Mouse (Mus musculus) left cerebral cortex, postnatal 10 days (tissue): ENCODE measurements around the gene Phtf2. TPM values are rescaled to one million over a fixed set of nuclear protein-coding genes. Genes with fewer than 3 reads are reported as not detected.

Source experiments
- DNase-seq, 2 experiments: peaks; one replicate each; pipeline ENCODE4 v3.0.0; 2021 to 2022; ENCODE audit warnings: low spot score in 2 of 2, mixed read lengths in 1 of 2; ENCODE audit errors: extremely low spot score in 1 of 2
- intact Hi-C: fragments of 180-260 bp; cut with DNase I; formaldehyde crosslinking; loops from one replicate; pipeline ENCODE4 v1.15.1; 2025
- total RNA-seq, 2 experiments: library from RNA; stranded (reverse); gene quantifications; 2 replicates each; pipeline ENCODE4 v1.2.3; 2021

Phtf2 gene
- total RNA-seq, 2 experiments from 2014 or later, result 23.4 to 28.1 TPM

GRCm38 (mm10) chr5:20876934-20877426 is 4.9 kb downstream of the Phtf2 start:
- DNase-seq, result no peak
- intact Hi-C loops, result no loop called here

GRCm38 (mm10) chr5:20873146-20873545 is 8.8 kb downstream of the Phtf2 start:
- no peak for DNase-seq
- intact Hi-C loops, result no loop called here

DNA sequence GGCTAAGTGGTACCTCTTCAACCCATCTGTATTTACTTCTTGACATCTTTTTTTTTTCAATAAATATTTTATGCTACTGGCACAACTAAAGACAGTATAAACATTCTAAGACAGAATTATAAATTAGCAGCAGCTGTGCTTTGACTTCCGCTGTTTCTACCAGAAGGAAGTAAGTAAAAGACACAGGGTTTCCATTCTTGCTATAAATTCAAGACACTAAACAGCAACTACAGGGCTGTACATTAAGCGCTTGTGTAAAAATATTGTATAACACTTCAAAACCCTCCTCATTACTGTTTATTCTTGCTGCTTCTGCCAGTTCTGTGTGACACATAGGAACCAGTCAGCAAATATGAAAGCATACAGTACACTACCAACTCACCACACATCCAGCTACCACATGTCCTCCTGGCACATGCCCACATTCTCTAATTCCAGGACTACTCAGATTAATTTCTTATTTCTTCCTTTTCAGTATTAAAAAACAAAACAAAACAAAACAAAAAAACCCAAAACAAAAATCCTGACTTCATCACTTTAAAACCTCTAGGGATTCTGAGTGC is 16.6 kb downstream of the Phtf2 start:
- intact Hi-C loops, result no loop called here
- DNase-seq, result no peak

DNA sequence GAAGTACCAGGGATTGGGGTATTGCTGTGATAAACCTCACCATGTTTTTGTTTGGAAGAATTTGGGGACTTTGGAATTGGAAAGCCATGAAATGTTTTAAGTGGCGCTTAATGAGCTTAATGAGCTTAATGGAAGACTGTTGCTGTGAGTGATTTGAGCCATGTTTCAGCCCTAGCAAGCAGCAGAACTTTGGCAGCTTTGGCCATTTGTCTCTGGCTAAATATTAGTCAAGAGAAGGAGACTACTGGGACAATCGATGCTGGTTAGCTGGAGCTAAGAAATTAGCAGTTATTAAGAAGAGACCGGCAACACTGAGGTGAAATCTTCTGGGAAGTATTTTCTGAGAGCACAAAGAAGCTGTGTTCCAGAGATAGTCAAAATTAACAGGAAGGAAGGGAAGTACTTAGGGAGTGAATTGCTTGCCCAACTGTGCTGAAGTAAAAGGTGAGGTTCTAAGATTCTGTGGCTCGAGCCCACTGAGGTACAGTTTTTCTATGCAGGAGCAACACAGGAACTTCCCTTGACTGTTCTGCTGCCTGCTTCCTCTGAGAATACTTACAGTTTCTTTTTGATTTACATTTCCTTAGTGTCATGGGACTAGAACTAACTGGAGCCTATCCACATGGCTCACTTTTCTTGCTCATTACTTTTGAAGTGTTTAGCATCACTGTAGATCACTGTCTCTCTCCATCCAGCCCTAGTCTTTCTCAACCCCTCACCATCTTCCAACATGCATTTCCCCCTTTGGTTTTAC is 17.5 kb downstream of the Phtf2 start:
- DNase-seq, result no peak
- intact Hi-C loops, result no loop called here

GRCm38 (mm10) chr5:20861901-20862300 is 20.0 kb downstream of the Phtf2 start:
- DNase-seq, result no peak
- intact Hi-C loops, result no loop called here

GRCm38 (mm10) chr5:20860565-20860964 is 21.4 kb downstream of the Phtf2 start:
- intact Hi-C loops, result no loop called here
- DNase-seq, result no peak

DNA sequence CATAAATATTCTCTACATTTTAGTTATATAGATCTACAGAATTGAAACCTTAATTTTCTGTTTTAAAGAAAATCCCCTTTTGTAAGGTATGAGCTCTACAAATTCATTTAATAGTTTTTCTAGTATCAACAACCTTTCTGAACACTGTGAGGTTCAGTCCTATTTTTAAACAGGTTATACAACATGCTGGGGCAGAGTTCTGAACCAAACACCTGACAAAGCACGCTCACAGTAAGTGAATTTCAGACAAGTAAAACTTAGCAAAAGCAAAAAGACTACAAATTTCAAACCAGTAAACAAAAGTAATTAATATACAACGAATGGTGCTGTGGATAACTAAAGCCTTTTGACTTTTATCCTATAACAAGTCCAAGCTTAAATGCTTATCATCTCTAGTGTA is 23.5 kb downstream of the Phtf2 start:
- no peak for DNase-seq

GRCm38 (mm10) chr5:20855066-20855465 is 26.9 kb downstream of the Phtf2 start:
- DNase-seq, result no peak
- intact Hi-C loops, result no loop called here

More for the DNA sequence above, 23.5 kb downstream of the Phtf2 start:
- intact Hi-C loops, result no loop called here

DNA sequence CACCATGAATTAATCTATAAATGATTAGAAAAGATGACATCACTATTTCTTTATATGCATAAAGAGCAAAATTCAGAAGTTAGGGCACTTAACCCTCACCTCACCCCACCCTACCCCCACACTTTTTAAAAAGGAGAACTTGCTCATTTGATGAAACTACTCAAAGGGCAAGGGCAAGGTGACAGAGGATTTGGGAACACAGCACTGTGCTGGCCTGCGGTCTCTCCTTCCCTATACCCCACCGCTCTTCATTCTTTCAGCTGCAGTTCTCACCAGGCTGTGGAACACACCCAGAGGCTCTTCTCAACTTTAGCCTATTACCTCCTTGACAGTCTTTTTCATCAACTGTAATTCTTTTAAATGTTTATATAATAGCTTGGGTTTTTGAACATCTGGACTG is 34.9 kb downstream of the Phtf2 start:
- intact Hi-C loops, result no loop called here
- DNase-seq, result no peak

- DNase-seq, result no peak
- intact Hi-C loops, result no loop called here
Observed at GRCm38 (mm10) chr5:20843816-20844215, 38.1 kb downstream of the Phtf2 start.

DNA sequence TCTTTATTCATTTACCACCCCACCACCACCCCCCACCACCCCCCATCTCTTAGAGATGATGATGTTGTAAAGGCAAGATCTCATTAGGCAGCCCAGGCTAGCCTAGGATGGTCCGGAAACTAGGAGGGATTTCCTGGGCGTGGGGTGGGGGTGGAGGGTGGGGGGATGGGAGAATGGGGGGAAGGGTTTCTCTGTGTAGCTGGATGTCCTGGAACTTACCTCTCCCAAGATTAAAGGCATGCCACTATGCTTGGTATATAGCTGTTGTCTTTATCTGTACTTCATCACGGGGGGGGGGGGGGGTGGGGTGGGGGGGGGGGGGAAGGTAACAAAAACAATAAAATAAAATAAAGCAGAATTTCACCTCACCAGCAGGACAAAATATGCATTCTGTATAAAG is 38.5 kb downstream of the Phtf2 start:
- intact Hi-C loops, result no loop called here
- no peak for DNase-seq

DNA sequence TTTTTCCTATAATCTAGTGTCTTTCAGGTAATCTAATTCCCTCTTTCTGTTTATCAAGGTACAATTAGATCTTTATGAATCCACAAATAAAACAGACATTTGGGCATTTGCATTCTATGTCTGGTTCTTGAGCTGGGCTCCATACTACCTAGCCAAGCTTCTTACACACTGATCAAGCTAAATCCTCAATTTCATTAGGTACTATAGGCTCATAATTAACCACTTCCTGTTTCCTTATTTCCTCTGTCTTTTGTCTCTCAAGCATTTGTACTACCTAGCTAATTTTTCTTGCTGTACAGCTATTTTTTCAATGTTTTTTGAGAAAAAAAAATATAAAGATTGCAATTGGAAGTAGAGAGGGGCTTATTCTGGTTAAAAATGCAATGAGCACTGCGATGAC is 44.8 kb downstream of the Phtf2 start:
- intact Hi-C loops, result no loop called here
- no peak for DNase-seq

GRCm38 (mm10) chr5:20834399-20834798 is 47.5 kb downstream of the Phtf2 start:
- intact Hi-C loops, result no loop called here
- no peak for DNase-seq

- intact Hi-C loops, result no loop called here
- DNase-seq, result no peak
Observed at GRCm38 (mm10) chr5:20831433-20831832, 50.5 kb downstream of the Phtf2 start.

GRCm38 (mm10) chr5:20830717-20831116 is 51.2 kb downstream of the Phtf2 start:
- DNase-seq, result no peak
- intact Hi-C loops, result no loop called here

- DNase-seq, result no peak
- intact Hi-C loops, result no loop called here
Observed at GRCm38 (mm10) chr5:20821647-20822046, 60.3 kb downstream of the Phtf2 start.

DNA sequence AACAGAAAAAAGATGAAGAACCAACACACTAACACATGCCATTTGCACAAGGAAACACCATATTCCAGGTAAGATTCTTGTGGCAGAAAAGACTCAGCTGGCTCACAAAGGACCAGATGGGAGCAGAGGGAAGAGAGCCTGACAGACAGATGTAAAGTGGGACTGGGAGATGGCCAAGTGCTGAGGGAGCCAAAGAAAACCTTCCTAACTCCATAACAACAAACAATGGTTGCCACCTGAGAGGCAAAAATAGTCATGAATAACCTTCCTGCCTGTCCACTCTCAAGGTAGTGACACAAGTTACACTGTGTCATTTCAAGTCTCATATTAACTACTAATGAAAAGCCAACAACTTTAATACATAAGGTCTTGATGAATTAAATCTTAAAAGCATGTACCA is 60.8 kb downstream of the Phtf2 start:
- intact Hi-C loops, result no loop called here
- no peak for DNase-seq

GRCm38 (mm10) chr5:20815094-20815493 is 66.8 kb downstream of the Phtf2 start:
- DNase-seq, result no peak
- intact Hi-C loops, result no loop called here

GRCm38 (mm10) chr5:20810449-20810848 is 71.5 kb downstream of the Phtf2 start:
- DNase-seq, result no peak
- intact Hi-C loops, result no loop called here

DNA sequence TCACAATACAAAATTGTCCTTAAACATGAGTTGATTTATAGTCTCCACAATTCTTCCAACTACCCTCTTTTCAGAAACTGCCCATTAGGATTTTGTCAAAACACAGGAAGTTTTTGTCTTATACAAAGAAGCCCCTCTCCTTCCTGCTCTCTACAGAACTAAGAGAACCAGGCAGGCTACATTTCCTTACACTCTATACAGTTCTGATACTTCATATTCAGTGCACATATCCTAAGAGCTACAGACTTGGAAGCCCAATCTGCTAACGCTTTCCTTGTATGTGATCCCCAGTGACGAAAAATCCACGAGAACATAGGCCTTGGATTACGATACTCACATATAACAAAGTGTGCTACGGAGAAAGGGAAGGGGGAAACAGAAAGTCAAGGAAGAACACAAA is 86.0 kb downstream of the Phtf2 start:
- no peak for DNase-seq
- intact Hi-C loops, result no loop called here
